Mouse (Mus musculus): ENCODE measurements around the gene Cers6. TPM values are rescaled to one million over a fixed set of nuclear protein-coding genes. Genes with fewer than 3 reads are reported as not detected.
A peak's percentile ranks its signal among the peaks of the same experiment; 100 is the strongest.

Gene Cers6
- polyA plus RNA-seq, 1 experiment = 18.3 TPM

- DNase-seq (ENCODE audit: low read depth, low spot score) = no peak
These were observed 133.2 kb downstream of the Cers6 start for GRCm38 (mm10) chr2:68994441-68994840.

GRCm38 (mm10) chr2:68995723-68996122 is 134.5 kb downstream of the Cers6 start:
- DNase-seq (ENCODE audit: low read depth, low spot score) = no peak

GRCm38 (mm10) chr2:68996268-68996667 is 135.0 kb downstream of the Cers6 start:
- WGBS = 94% methylated on average over 1 of the region's 1 CpGs
- DNase-seq (ENCODE audit: low read depth, low spot score) = no peak

GRCm38 (mm10) chr2:69004001-69004400 is 142.8 kb downstream of the Cers6 start:
- 92% methylated on average over 5 of the region's 5 CpGs for WGBS
- DNase-seq (ENCODE audit: low read depth, low spot score) = no peak

- WGBS = 86% methylated on average over 7 of the region's 7 CpGs
- DNase-seq (ENCODE audit: low read depth, low spot score) = no peak
These were observed 150.2 kb downstream of the Cers6 start for GRCm38 (mm10) chr2:69011392-69011791.

GRCm38 (mm10) chr2:69011860-69012259 is 150.6 kb downstream of the Cers6 start:
- 88% methylated on average over 2 of the region's 2 CpGs for WGBS
- DNase-seq (ENCODE audit: low read depth, low spot score) = no peak

GRCm38 (mm10) chr2:69014241-69014640 is 153.0 kb downstream of the Cers6 start:
- DNase-seq (ENCODE audit: low read depth, low spot score) = no peak
- whole genome bisulfite sequencing = 91% methylated on average over 9 of the region's 9 CpGs

GRCm38 (mm10) chr2:69015172-69015724 is 154.0 kb downstream of the Cers6 start:
- DNase-seq (ENCODE audit: low read depth, low spot score) = no peak
- WGBS = 86% methylated on average over 9 of the region's 9 CpGs

- no peak for DNase-seq (ENCODE audit: low read depth, low spot score)
- WGBS = 83% methylated on average over 5 of the region's 5 CpGs
These were observed 154.6 kb downstream of the Cers6 start for GRCm38 (mm10) chr2:69015822-69016221.

- WGBS = 81% methylated on average over 13 of the region's 13 CpGs
- DNase-seq (ENCODE audit: low read depth, low spot score) = no peak
These were observed 157.9 kb downstream of the Cers6 start for GRCm38 (mm10) chr2:69019026-69019565.

- DNase-seq (ENCODE audit: low read depth, low spot score) = peak; percentile 36
- WGBS = 39% methylated on average over 6 of the region's 6 CpGs
These were observed 158.7 kb downstream of the Cers6 start for GRCm38 (mm10) chr2:69019821-69020489.

GRCm38 (mm10) chr2:69020636-69021310 is 159.5 kb downstream of the Cers6 start:
- WGBS = 84% methylated on average over 4 of the region's 4 CpGs
- no peak for DNase-seq (ENCODE audit: low read depth, low spot score)

GRCm38 (mm10) chr2:69021516-69021915 is 160.3 kb downstream of the Cers6 start:
- DNase-seq (ENCODE audit: low read depth, low spot score) = no peak
- WGBS = 74% methylated on average over 4 of the region's 4 CpGs

GRCm38 (mm10) chr2:69024856-69025255 is 163.6 kb downstream of the Cers6 start:
- no peak for DNase-seq (ENCODE audit: low read depth, low spot score)
- 91% methylated on average over 2 of the region's 2 CpGs for WGBS

- DNase-seq (ENCODE audit: low read depth, low spot score) = no peak
- WGBS = 37% methylated on average over 2 of the region's 2 CpGs
These were observed 171.3 kb downstream of the Cers6 start for GRCm38 (mm10) chr2:69032562-69032961.

- WGBS = 67% methylated on average over 4 of the region's 4 CpGs
- DNase-seq (ENCODE audit: low read depth, low spot score) = no peak
These were observed 174.2 kb downstream of the Cers6 start for GRCm38 (mm10) chr2:69035457-69035856.

GRCm38 (mm10) chr2:69037362-69037761 is 176.1 kb downstream of the Cers6 start:
- DNase-seq (ENCODE audit: low read depth, low spot score) = no peak
- 82% methylated on average over 2 of the region's 2 CpGs for WGBS

GRCm38 (mm10) chr2:69042327-69043106 is 181.3 kb downstream of the Cers6 start:
- 70% methylated on average over 6 of the region's 6 CpGs for WGBS

GRCm38 (mm10) chr2:69043431-69044118 is 182.3 kb downstream of the Cers6 start:
- WGBS = 59% methylated on average over 4 of the region's 4 CpGs
- DNase-seq (ENCODE audit: low read depth, low spot score) = no peak

More at GRCm38 (mm10) chr2:69042327-69043106, 181.3 kb downstream of the Cers6 start:
- DNase-seq (ENCODE audit: low read depth, low spot score) = no peak

Measured in large intestine, adult 2 months (tissue).